In genomic region chr12:105356781-105357180, GRCm38 (mm10) we compare ENCODE assay signal across 25 mouse cellular contexts. TPM values are rescaled to one million over a fixed set of nuclear protein-coding genes. Genes with fewer than 3 reads are reported as not detected.
DNase-seq lines count a peak whose midpoint lies in the region; ATAC-seq lines count a peak whose summit lies in the region.
"Had no signal": no experiment of that assay in that cellular context is flagged by ENCODE, and none has a peak within 500 bp of the region (broad histone marks: within the 10 kb centered on the region; RNA-seq: fewer than 3 reads in every experiment).

No protein-coding gene starts in this region.

- H3K4me3 ChIP-seq in hindbrain, embryonic 13.5 days, result no peak overlapping the region
- H3K4me3 ChIP-seq in hindbrain, embryonic 10.5 days, result no peak overlapping the region
- H3K4me3 ChIP-seq in hindbrain, embryonic 16.5 days (ENCODE audit: low read length), result no peak overlapping the region
- no peak overlapping the region for H3K4me3 ChIP-seq in hindbrain, embryonic 11.5 days (ENCODE audit: low read depth, low read length)
- H3K4me3 ChIP-seq: forebrain, embryonic 10.5 days; forebrain, embryonic 13.5 days; heart, adult 2 months; heart, embryonic 10.5 days; heart, embryonic 13.5 days; intestine, embryonic 15.5 days had no signal

- no peak for ATAC-seq in hindbrain, embryonic 13.5 days (ENCODE audit: low FRiP score)
- ATAC-seq in hindbrain, embryonic 16.5 days, result no peak
- no peak for ATAC-seq in hindbrain, embryonic 11.5 days (ENCODE audit: low FRiP score)
- ATAC-seq: activated CD4-positive, CD25-positive, alpha-beta regulatory T cell, adult 4 months; forebrain, embryonic 13.5 days; forebrain, embryonic 16.5 days; intestine, embryonic 15.5 days had no signal

- no peaks in the 10 kb centered on the region for H3K27me3 ChIP-seq in hindbrain, embryonic 13.5 days
- no peaks in the 10 kb centered on the region for H3K27me3 ChIP-seq in hindbrain, embryonic 10.5 days (ENCODE audit: insufficient read depth, poor library complexity, severe bottlenecking)
- H3K27me3 ChIP-seq in hindbrain, embryonic 16.5 days (replicated peaks; ENCODE audit: control insufficient read depth, insufficient read depth, low read length), result no peaks in the 10 kb centered on the region
- H3K27me3 ChIP-seq in hindbrain, embryonic 11.5 days (ENCODE audit: control insufficient read depth, insufficient read depth, low read length), result no peaks in the 10 kb centered on the region
- H3K27me3 ChIP-seq: forebrain, embryonic 13.5 days; intestine, embryonic 15.5 days had no signal

- peak; percentile 37 for DNase-seq in cerebellum, adult 11-12 months
- DNase-seq in cerebellum, adult 11 months, result no peak
- no peak for DNase-seq in hindbrain, embryonic 10.5 days (ENCODE audit: low spot score)
- no peak for DNase-seq in hindbrain, embryonic 11.5 days (ENCODE audit: low spot score)
- DNase-seq: adrenal gland, adult 8-10 months; adrenal gland, postnatal 25 days; cerebellum, adult 8-10 months; cerebellum, postnatal 10 days; gastrocnemius, postnatal 10 days; gastrocnemius, postnatal 36 days; heart, adult 2 months; heart, postnatal 14 days; heart, postnatal 4 days; kidney, adult 11 months; kidney, adult 8-10 months had no signal

- peaks cover 46% of the 10 kb centered on the region for H3K4me1 ChIP-seq in hindbrain, embryonic 13.5 days (replicated peaks)
- H3K4me1 ChIP-seq in hindbrain, embryonic 10.5 days (replicated peaks), result peaks cover 22% of the 10 kb centered on the region
- peaks cover 24% of the 10 kb centered on the region for H3K4me1 ChIP-seq in hindbrain, embryonic 16.5 days (ENCODE audit: control insufficient read depth, insufficient read depth, low read depth, low read length)
- no peaks in the 10 kb centered on the region for H3K4me1 ChIP-seq in hindbrain, embryonic 11.5 days (replicated peaks; ENCODE audit: control insufficient read depth, insufficient read depth, low read length)
- H3K4me1 ChIP-seq: intestine, embryonic 15.5 days had no signal

- no peaks in the 10 kb centered on the region for H3K9me3 ChIP-seq in hindbrain, embryonic 13.5 days
- H3K9me3 ChIP-seq in hindbrain, embryonic 10.5 days, result no peaks in the 10 kb centered on the region
- no peaks in the 10 kb centered on the region for H3K9me3 ChIP-seq in hindbrain, embryonic 16.5 days (ENCODE audit: control insufficient read depth, low read length)
- H3K9me3 ChIP-seq in hindbrain, embryonic 11.5 days (ENCODE audit: control insufficient read depth, low read length), result no peaks in the 10 kb centered on the region
- H3K9me3 ChIP-seq: forebrain, embryonic 10.5 days; forebrain, embryonic 13.5 days; heart, embryonic 10.5 days; heart, embryonic 13.5 days; intestine, embryonic 15.5 days had no signal

- H3K36me3 ChIP-seq in hindbrain, embryonic 13.5 days, result no peaks in the 10 kb centered on the region
- no peaks in the 10 kb centered on the region for H3K36me3 ChIP-seq in hindbrain, embryonic 10.5 days
- no peaks in the 10 kb centered on the region for H3K36me3 ChIP-seq in hindbrain, embryonic 16.5 days (ENCODE audit: control insufficient read depth, insufficient read depth, low read length)
- H3K36me3 ChIP-seq in hindbrain, embryonic 11.5 days (ENCODE audit: control insufficient read depth, insufficient read depth, low read length), result no peaks in the 10 kb centered on the region
- H3K36me3 ChIP-seq: forebrain, embryonic 10.5 days; heart, embryonic 10.5 days; heart, embryonic 13.5 days; intestine, embryonic 15.5 days had no signal

- no peak overlapping the region for H3K4me2 ChIP-seq in hindbrain, embryonic 13.5 days
- no peak overlapping the region for H3K4me2 ChIP-seq in hindbrain, embryonic 16.5 days (ENCODE audit: low read length)
- H3K4me2 ChIP-seq in hindbrain, embryonic 11.5 days (replicated peaks; ENCODE audit: low read depth, low read length), result no peak overlapping the region
- H3K4me2 ChIP-seq: forebrain, embryonic 13.5 days; heart, embryonic 13.5 days; intestine, embryonic 15.5 days had no signal

- H3K9ac ChIP-seq in hindbrain, embryonic 13.5 days, result no peak overlapping the region
- H3K9ac ChIP-seq in hindbrain, embryonic 16.5 days (ENCODE audit: low read depth, low read length), result 0 out of 2 replicates have a peak overlapping the region, but pooled peaks have one; percentile 6
- no peak overlapping the region for H3K9ac ChIP-seq in hindbrain, embryonic 11.5 days (ENCODE audit: low read depth, low read length)
- H3K9ac ChIP-seq: forebrain, embryonic 13.5 days; heart, embryonic 13.5 days; intestine, embryonic 15.5 days had no signal

- 87% methylated on average over 13 of the region's 13 CpGs for WGBS in hindbrain, embryonic 13.5 days
- WGBS in hindbrain, embryonic 10.5 days, result 93% methylated on average over 13 of the region's 13 CpGs
- 84% methylated on average over 13 of the region's 13 CpGs for WGBS in hindbrain, embryonic 16.5 days
- WGBS in hindbrain, embryonic 11.5 days, result 93% methylated on average over 13 of the region's 13 CpGs

- H3K27ac ChIP-seq in hindbrain, embryonic 13.5 days, result peak overlapping the region; percentile 18; the same call in 1 of the 2 replicates
- H3K27ac ChIP-seq in hindbrain, embryonic 10.5 days, result no peak overlapping the region
- no peak overlapping the region for H3K27ac ChIP-seq in hindbrain, embryonic 16.5 days (ENCODE audit: low read depth, low read length)
- no peak overlapping the region for H3K27ac ChIP-seq in hindbrain, embryonic 11.5 days (ENCODE audit: low read depth, low read length)
- H3K27ac ChIP-seq: forebrain, embryonic 10.5 days; forebrain, embryonic 13.5 days; heart, adult 2 months; heart, embryonic 10.5 days; heart, embryonic 13.5 days; intestine, embryonic 15.5 days had no signal

RNA-seq across cellular contexts. Expression of gene Tunar, which starts 23.1 kb away (rescaled TPM):
- 9.7 and 10.7 TPM in 2 replicates for polyA plus RNA-seq in hindbrain, embryonic 13.5 days (2015; fragmentation: Nextera tagmentation; extraction: Ambion mirVana)
- polyA plus RNA-seq in hindbrain, embryonic 10.5 days (2016; fragmentation: Nextera tagmentation; extraction: Ambion mirVana), result 0.31 and 0.67 TPM in 2 replicates
- polyA plus RNA-seq in hindbrain, embryonic 16.5 days (2015; fragmentation: Nextera tagmentation; extraction: Ambion mirVana), result 26.3 and 28.6 TPM in 2 replicates
- polyA plus RNA-seq in hindbrain, embryonic 11.5 days (2014; fragmentation: Nextera tagmentation; extraction: Ambion mirVana), result 1.2 and 1.3 TPM in 2 replicates
- polyA plus RNA-seq: activated CD4-positive, CD25-positive, alpha-beta regulatory T cell, adult 4 months; heart, adult 2 months; heart, embryonic 13.5 days; heart, embryonic 16.5 days had no signal
